Mouse (Mus musculus): ENCODE data around the gene Tgfb2.

Gene Tgfb2

DNA sequence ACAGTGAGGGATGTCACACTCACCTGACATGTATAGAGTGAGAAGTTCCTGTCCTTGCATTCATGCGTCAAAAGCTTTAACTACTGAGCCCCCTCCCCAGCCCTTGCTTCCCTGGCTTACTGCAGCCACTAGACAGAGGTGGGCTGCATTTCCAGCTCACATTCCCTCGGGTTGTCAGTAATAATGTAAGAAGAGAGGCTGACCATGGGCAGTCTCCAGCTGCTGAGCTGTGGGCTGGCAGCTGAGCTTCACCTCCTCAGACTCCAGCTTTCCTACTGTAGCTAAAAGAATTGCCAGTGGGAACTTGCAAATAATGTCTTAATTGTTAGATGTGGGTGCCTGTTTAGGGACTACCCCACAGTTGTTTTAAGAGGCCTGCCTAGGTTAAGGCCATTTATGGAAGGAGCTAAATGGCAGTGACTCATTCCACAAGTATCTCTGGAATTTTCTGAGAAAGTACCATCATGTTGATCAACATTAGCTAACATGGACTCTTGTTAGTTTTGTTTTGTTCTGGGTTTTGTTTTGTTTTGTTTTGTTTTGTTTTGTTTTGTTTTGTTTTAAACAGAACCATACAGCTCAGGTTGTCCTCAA, 120.1 kb downstream of the Tgfb2 start:
- in situ Hi-C loops (cut with MboI; ENCODE audit: low sequenced_read_pairs) = no loop called here

DNA sequence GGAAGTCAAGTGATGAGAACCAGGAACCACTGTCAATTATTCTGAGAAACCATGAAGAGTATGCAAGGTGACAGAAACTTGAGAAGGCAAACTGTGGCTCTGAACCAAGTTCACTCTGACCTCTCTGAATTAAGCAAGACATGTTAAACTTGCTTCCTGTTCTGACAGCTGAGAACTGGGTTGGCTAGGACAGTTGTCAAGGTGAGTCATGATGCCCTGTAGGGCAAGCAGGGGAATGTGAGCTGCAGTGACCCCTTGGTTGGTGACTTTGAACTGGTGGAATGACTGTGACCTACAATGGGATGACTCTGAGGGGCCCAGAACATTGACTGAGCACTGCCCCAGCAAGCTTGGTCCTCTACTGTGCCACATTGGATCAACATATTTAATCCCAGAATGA, 121.9 kb downstream of the Tgfb2 start:
- in situ Hi-C loops (cut with MboI; ENCODE audit: low sequenced_read_pairs) = no loop called here

DNA sequence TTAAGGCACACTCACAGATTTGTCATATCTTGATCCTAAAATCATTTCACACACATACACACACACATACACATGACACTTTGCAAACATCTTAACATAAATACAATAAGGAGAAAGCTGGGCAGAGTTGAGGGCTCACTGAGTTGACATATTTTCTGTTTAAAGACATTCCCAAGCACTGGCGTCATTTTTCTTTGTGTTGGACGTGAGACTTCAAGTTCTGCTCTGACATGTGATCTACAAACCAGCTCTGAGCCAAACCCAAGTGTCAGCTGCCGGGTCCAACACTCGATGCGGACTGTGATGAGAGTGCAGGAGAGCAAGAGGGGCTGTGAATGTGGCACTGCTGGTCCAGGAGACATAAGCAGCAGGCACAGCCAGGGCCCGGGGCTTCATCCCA, 123.7 kb downstream of the Tgfb2 start:
- in situ Hi-C loops (cut with MboI; ENCODE audit: low sequenced_read_pairs) = no loop called here

DNA sequence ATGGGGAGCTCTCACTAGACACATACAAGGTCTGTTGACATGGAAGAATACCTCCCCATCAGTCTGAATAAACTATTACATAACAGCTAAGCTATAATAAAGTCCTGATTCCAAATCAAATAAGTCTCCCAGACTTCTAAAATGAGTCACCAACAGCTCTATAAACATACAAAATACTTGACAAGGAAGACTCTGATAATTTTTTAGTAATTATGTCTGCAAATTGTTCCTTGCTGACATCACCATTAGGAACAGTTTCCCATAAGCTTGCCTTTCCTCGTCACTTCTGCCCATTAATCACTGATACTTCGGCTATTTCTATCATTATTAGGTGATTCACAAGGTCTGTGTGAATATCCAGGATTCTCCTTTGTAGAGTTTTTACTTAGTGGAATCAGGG, 124.1 kb downstream of the Tgfb2 start:
- in situ Hi-C loops (cut with MboI; ENCODE audit: low sequenced_read_pairs) = no loop called here

DNA sequence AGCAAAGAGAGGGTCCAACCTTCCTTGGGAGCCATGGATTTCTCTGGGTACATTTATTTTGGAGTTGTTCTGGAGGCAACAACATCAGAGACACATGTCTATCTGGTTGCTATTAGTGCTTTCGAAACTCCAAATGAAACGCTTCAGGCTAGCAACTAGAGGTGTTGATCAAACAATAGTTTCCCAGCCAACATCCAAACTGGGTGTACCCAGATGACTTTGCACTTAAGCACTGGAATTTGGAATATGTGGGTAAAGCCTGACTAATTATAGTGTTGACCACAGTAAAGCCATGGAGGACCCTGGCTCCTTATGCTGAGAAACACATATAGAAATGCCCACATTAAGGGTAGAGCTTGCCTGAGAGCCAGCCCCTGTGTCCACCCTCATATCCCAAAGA, 124.7 kb downstream of the Tgfb2 start:
- in situ Hi-C loops (cut with MboI; ENCODE audit: low sequenced_read_pairs) = no loop called here

DNA sequence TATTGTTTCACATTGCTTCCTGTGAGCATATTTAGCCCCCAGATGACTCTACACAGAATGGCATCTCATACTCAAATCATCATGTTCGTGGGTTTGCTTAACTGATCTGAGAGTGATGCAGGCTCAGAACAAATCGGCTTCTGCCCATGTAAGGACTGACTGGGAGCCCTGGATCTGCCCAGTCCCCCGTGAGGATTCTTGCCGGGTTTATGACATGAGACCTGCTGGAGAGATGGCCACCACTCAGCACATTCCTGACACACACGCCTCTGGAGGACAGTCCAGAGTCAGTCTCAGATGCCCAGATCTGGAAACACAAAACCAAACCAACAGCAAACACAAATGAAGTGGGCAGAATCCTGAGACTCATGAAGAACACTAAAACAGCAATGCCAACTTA, 128.5 kb downstream of the Tgfb2 start:
- in situ Hi-C loops (cut with MboI; ENCODE audit: low sequenced_read_pairs) = no loop called here

DNA sequence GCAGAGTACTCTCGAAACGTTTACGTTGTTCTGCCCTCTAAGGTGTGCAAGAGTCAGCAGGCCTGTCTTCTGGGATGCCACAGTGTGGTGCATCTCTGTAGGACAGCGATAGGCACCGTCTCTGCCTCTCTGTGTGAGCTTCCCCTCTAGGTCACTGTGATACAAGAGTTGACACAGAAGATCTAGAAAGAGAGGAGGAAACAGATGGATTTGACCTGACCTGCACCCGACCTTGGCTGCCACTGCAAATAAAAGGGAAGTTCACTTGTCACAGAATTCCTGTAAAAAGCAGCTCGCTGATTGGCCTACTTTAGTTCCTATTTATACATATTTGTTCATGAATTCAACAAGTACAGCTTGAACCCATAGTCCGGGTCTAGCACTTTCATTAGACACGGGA, 130.2 kb downstream of the Tgfb2 start:
- in situ Hi-C loops (cut with MboI; ENCODE audit: low sequenced_read_pairs) = no loop called here

DNA sequence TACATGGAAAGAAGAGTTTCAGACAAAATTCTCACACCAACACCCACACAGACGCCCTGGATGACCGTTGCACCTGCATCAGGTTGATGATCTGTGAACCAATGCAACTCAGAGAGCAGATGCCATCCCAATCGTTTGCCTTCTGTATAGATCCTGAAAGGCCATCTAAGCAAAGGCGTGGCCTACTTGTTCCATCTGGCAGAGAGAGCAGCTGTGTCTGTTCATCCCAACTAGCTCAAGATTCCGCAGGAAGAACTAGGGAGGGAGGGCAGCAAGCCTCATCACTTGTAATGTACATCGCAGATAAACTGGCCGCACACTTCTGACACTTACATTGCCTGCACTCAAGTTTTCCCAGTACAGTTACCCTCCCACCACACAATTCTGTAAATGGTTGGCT, 130.7 kb downstream of the Tgfb2 start:
- in situ Hi-C loops (cut with MboI; ENCODE audit: low sequenced_read_pairs) = no loop called here

Data from CH12F3 (cell line).